Comparison of ENCODE assay signal across 22 mouse cellular contexts in genomic region chr1:78329861-78330260, GRCm38 (mm10).
"Had no signal": no experiment of that assay in that cellular context is flagged by ENCODE, and none has a peak within 500 bp of the region (broad histone marks: within the 10 kb centered on the region; RNA-seq: fewer than 3 reads in every experiment).

No protein-coding gene starts in this region.

- H3K4me3 ChIP-seq: heart, embryonic 10.5 days; heart, embryonic 12.5 days; hindbrain, embryonic 13.5 days; hindbrain, embryonic 15.5 days; limb, embryonic 13.5 days; limb, embryonic 15.5 days; liver, embryonic 12.5 days had no signal

- H3K4me1 ChIP-seq: heart, embryonic 10.5 days; heart, embryonic 12.5 days; hindbrain, embryonic 13.5 days; hindbrain, embryonic 15.5 days; limb, embryonic 13.5 days; limb, embryonic 15.5 days; liver, embryonic 12.5 days had no signal

- H3K27ac ChIP-seq: heart, embryonic 10.5 days; hindbrain, embryonic 13.5 days; hindbrain, embryonic 15.5 days; hindbrain, postnatal 0 days; kidney, postnatal 0 days; limb, embryonic 13.5 days; limb, embryonic 15.5 days; liver, embryonic 12.5 days; liver, embryonic 14.5 days had no signal

- DNase-seq: gastrocnemius, postnatal 14 days; gastrocnemius, postnatal 36 days; heart, adult 18-20 months; heart, postnatal 14 days; heart, postnatal 36 days; kidney, adult 11 months; kidney, adult 8-10 months; kidney, postnatal 14 days; layer of hippocampus, adult 9-11 months; layer of hippocampus, postnatal 36 days; left cerebral cortex, postnatal 4 days had no signal

- H3K36me3 ChIP-seq: heart, embryonic 10.5 days; heart, embryonic 12.5 days; hindbrain, embryonic 13.5 days; hindbrain, embryonic 15.5 days; limb, embryonic 13.5 days; limb, embryonic 15.5 days; liver, embryonic 12.5 days had no signal

- ATAC-seq: hindbrain, postnatal 0 days; intestine, embryonic 16.5 days; liver, embryonic 12.5 days had no signal

- H3K9ac ChIP-seq: heart, embryonic 12.5 days; hindbrain, embryonic 13.5 days; hindbrain, embryonic 15.5 days; limb, embryonic 13.5 days; limb, embryonic 15.5 days; liver, embryonic 12.5 days; liver, embryonic 14.5 days had no signal

- H3K9me3 ChIP-seq: heart, embryonic 10.5 days; heart, embryonic 12.5 days; hindbrain, embryonic 13.5 days; hindbrain, embryonic 15.5 days; limb, embryonic 13.5 days; limb, embryonic 15.5 days; liver, embryonic 12.5 days had no signal

- H3K27me3 ChIP-seq: heart, embryonic 12.5 days; hindbrain, embryonic 15.5 days; limb, embryonic 13.5 days; limb, embryonic 15.5 days; liver, embryonic 12.5 days had no signal

- H3K4me2 ChIP-seq: heart, embryonic 12.5 days; hindbrain, embryonic 13.5 days; hindbrain, embryonic 15.5 days; limb, embryonic 13.5 days; limb, embryonic 15.5 days; liver, embryonic 12.5 days had no signal
